Mouse (Mus musculus) kidney, embryonic 16.5 days (tissue): ENCODE data around the gene Golga2. TPM values are rescaled to one million over a fixed set of nuclear protein-coding genes. Genes with fewer than 3 reads are reported as not detected.
A peak's percentile ranks its signal among the peaks of the same experiment; 100 is the strongest.

Experiments used
- ATAC-seq: fragments of 200-750 bp; cut with Nextera tagmentation; 2 replicates; pipeline ENCODE4 v1.8.0; 2017; ENCODE audit warnings: moderate TSS enrichment; ENCODE audit not compliant: low FRiP score, low TSS enrichment
- H3K27ac ChIP-seq: fragments of 300-500 bp; sonication (generic); 2 replicates; pipeline ENCODE4 v1.5.1; 2014; ENCODE audit warnings: low read length
- H3K27me3 ChIP-seq: fragments of 300-500 bp; sonication (generic); 2 replicates; pipeline ENCODE4 v1.6.1; 2014; ENCODE audit warnings: low read length, control low read depth, mixed read lengths; ENCODE audit not compliant: insufficient read depth
- H3K36me3 ChIP-seq: fragments of 300-500 bp; sonication (generic); 2 replicates; pipeline ENCODE4 v1.6.1; 2014; ENCODE audit warnings: low read length, control low read depth, mixed read lengths; ENCODE audit not compliant: insufficient read depth
- H3K4me1 ChIP-seq: fragments of 300-500 bp; sonication (generic); 2 replicates; pipeline ENCODE4 v1.6.1; 2014; ENCODE audit warnings: low read length, control low read depth, mixed read lengths; ENCODE audit not compliant: insufficient read depth
- H3K4me2 ChIP-seq: fragments of 300-500 bp; sonication (generic); replicated peaks from 2 replicates; pipeline ENCODE4 v1.6.1; 2014; ENCODE audit warnings: low read depth, low read length
- H3K4me3 ChIP-seq: fragments of 300-500 bp; sonication (generic); 2 replicates; pipeline ENCODE4 v1.5.1; 2014; ENCODE audit warnings: mild to moderate bottlenecking, low read length
- H3K9ac ChIP-seq: fragments of 300-500 bp; sonication (generic); replicated peaks from 2 replicates; pipeline ENCODE4 v1.6.1; 2014; ENCODE audit warnings: low read length
- H3K9me3 ChIP-seq: fragments of 300-500 bp; sonication (generic); 2 replicates; pipeline ENCODE4 v1.6.1; 2016; ENCODE audit warnings: low read length, control low read depth
- WGBS: fragments of 180-500 bp; shearing (Covaris S2); extraction: QIAGEN DNeasy Blood & Tissue Kit; methylation state at CpG from one replicate; pipeline ENCODE4 v1.1.7; 2014; 5-methylcytosine and 5-hydroxymethylcytosine counted together
- polyA plus RNA-seq: library from polyadenylated mRNA; unstranded; fragments of >200 nt; fragmentation: Nextera tagmentation; extraction: Ambion mirVana; gene quantifications from 2 replicates; pipeline ENCODE4 v1.2.1, GENCODE M21; 2015

Gene Golga2
- polyA plus RNA-seq, 1 experiment from 2014 or later: 28.0 TPM

GRCm38 (mm10) chr2:32253352-32253751, 33.8 kb upstream of the Golga2 start:
- 100% methylated on average over 1 of the region's 1 CpGs for WGBS
- Histone ChIP-seq H3K27me3 (no peaks in the 10 kb centered on the region), H3K27ac (no peak overlapping the region), H3K4me2 (no peak overlapping the region), H3K36me3 (peaks cover 50% of the 10 kb centered on the region), H3K4me1 (no peaks in the 10 kb centered on the region), H3K9ac (no peak overlapping the region), H3K4me3 (no peak overlapping the region), H3K9me3 (no peaks in the 10 kb centered on the region)
- ATAC-seq: no peak

DNA sequence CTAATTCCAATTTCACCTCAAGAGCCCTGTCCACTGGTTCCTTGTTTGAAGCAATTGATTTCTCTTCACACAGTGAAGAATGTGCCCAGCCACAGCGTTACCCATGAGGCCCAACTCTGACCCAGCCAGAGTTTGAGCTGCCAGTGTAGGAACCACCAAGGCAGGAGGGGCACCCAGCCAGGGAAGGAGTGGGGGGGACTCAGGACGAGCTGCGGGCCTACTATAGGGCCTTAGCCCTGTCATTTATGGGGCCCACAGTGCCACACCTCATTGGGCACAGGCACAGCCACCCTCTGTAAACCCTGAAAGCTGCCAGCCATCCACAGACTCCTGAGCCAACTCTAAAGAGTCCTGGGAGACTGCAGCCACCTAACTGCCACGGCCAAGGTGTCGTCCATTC, 32.6 kb upstream of the Golga2 start:
- Histone ChIP-seq H3K27me3 (no peaks in the 10 kb centered on the region), H3K36me3 (peaks cover 50% of the 10 kb centered on the region)
- WGBS: 86% methylated on average over 5 of the region's 5 CpGs

DNA sequence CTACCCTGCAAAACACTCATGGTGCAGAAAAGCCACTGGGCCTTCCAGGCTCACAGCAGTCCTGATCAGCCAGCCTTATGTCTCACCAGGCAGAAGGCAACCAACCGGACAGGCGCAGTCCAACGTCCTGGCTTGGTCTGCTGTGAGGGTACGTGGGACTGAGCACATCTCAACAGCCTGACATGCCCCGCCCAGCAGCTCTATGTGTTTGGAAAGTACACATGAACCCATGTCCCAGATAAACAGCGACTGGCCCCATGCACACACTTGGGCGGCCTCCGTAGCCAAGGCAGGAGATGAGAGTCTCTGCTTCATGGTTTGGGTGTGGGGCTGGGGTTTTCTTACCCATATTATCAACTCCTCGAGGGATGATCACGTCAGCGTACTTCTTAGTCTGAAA, 30.9 kb upstream of the Golga2 start:
- Histone ChIP-seq H3K4me1 (peaks cover 8% of the 10 kb centered on the region), H3K9ac (no peak overlapping the region), H3K4me3 (no peak overlapping the region), H3K27me3 (no peaks in the 10 kb centered on the region), H3K4me2 (no peak overlapping the region), H3K9me3 (no peaks in the 10 kb centered on the region), H3K27ac (no peak overlapping the region), H3K36me3 (peaks cover 41% of the 10 kb centered on the region)
- ATAC-seq: no peak
- WGBS: 93% methylated on average over 11 of the region's 11 CpGs

More for the DNA sequence above, 32.6 kb upstream of the Golga2 start:
- Histone ChIP-seq H3K4me2 (no peak overlapping the region), H3K27ac (no peak overlapping the region), H3K9ac (no peak overlapping the region), H3K4me1 (peaks cover 8% of the 10 kb centered on the region), H3K9me3 (no peaks in the 10 kb centered on the region), H3K4me3 (no peak overlapping the region)
- no peak for ATAC-seq

DNA sequence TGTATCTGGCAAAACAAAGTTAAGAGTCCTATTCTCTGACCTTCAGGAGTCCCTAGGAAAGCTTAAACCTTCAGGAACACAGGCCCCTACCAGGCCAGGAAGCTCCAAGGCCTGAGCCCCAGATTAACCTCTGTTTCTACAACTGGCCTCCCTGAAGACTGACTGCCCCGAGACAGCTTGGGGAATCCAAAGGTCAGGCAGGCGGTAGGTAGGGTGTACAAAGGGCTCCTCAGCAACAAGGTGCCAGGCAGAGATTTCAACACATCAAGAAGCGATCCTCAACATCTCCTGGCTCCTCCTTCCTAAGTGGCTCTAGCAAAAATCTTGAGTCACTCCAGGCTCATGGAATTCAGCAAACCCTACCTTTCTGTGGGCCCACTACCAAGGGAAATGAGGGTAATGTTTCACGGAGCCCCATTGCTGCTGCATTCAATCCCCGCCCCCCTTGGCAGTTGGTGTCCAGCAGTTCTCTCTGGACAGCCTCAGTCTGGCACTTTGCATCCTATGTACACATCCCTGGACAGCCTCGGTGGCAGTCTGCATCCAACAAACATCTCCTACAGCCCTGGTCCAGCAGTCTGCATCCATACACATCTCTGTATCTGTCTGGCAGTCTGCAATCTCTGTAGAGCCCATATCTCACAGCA, 28.2 kb upstream of the Golga2 start:
- Histone ChIP-seq H3K27me3 (no peaks in the 10 kb centered on the region), H3K9ac (peak overlapping the region; percentile 74), H3K27ac (peak overlapping the region; percentile 43; the same call in 1 of the 2 replicates), H3K36me3 (peaks cover 18% of the 10 kb centered on the region), H3K4me1 (peaks cover 8% of the 10 kb centered on the region), H3K4me3 (peak overlapping the region; percentile 81), H3K9me3 (no peaks in the 10 kb centered on the region), H3K4me2 (peak overlapping the region; percentile 73)
- ATAC-seq: no peak
- WGBS: 46% methylated on average over 6 of the region's 6 CpGs

DNA sequence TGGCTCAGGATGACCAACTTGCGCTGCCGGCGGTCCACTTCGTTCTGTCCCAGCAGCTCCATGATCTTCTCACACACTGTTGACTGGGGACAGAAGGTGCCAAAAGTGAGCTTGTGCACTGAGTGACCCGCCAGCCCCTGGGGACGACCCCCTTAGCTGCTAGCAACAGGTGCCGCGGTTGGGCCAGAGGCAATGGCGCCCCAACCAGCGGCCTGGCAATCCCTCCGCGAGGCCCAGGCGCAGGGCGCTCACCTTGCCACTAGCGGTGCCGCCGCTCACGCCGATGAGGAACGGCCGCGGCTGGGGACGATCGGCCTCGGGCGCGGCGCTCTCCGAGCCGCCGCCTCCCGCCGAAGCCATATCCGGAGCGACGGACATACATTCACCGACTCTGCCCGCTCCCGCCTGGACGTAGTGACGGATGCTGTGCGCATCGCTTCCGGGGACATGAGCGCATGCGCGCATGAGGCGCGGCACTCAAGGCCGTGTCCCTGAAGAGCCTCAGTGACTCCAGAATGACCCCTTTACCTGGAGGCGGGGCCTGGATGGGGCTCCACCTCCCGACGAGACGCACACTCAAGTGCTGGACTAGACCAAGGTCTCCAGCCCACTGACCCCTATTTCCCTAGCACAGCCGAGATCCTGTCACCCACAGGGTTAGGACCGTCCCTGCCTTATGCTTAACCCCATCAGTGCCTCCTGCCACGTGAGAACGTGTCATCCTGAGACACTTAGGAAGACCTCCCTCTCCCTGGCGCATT, 27.3 kb upstream of the Golga2 start, which contains the start of gene Uck1:
Uck1 (minus strand) TSS at position 503 of the 761 bp plus-strand sequence.
- Histone ChIP-seq H3K9me3 (no peaks in the 10 kb centered on the region), H3K9ac (peak within 1 kb of the TSS; percentile 74), H3K27me3 (no peaks in the 10 kb centered on the region), H3K4me1 (peaks cover 8% of the 10 kb centered on the region), H3K4me3 (peak within 1 kb of the TSS; percentile 81), H3K27ac (peak within 1 kb of the TSS; percentile 53), H3K36me3 (peaks cover 12% of the 10 kb centered on the region), H3K4me2 (peak within 1 kb of the TSS; percentile 73)
- peak; percentile 93 for ATAC-seq
- 1% methylated on average over 57 of the region's 59 CpGs for WGBS

- Histone ChIP-seq H3K27me3 (no peaks in the 10 kb centered on the region), H3K4me3 (no peak overlapping the region), H3K4me1 (peaks cover 8% of the 10 kb centered on the region), H3K4me2 (no peak overlapping the region), H3K36me3 (peaks cover 12% of the 10 kb centered on the region), H3K9ac (no peak overlapping the region), H3K27ac (no peak overlapping the region), H3K9me3 (no peaks in the 10 kb centered on the region)
- ATAC-seq: no peak
- 38% methylated on average over 4 of the region's 4 CpGs for WGBS
These were observed 26.5 kb upstream of the Golga2 start for GRCm38 (mm10) chr2:32260635-32261034.

- no peaks in the 10 kb centered on the region for H3K4me1 ChIP-seq
- H3K27me3 ChIP-seq: no peaks in the 10 kb centered on the region
- H3K4me3 ChIP-seq: no peak overlapping the region
- ATAC-seq: no peak
- H3K36me3 ChIP-seq: peaks cover 40% of the 10 kb centered on the region
- H3K9ac ChIP-seq: no peak overlapping the region
- no peak overlapping the region for H3K4me2 ChIP-seq
- H3K9me3 ChIP-seq: no peaks in the 10 kb centered on the region
- WGBS: 71% methylated on average over 3 of the region's 3 CpGs
- H3K27ac ChIP-seq: no peak overlapping the region
These were observed 11.4 kb upstream of the Golga2 start for GRCm38 (mm10) chr2:32275823-32276222.

- Histone ChIP-seq H3K4me3 (no peak overlapping the region), H3K27ac (no peak overlapping the region), H3K27me3 (no peaks in the 10 kb centered on the region), H3K4me2 (no peak overlapping the region), H3K4me1 (peaks cover 8% of the 10 kb centered on the region), H3K9me3 (no peaks in the 10 kb centered on the region), H3K36me3 (peaks cover 61% of the 10 kb centered on the region), H3K9ac (no peak overlapping the region)
- ATAC-seq: no peak
- WGBS: 84% methylated on average over 2 of the region's 2 CpGs
These were observed 4.9 kb upstream of the Golga2 start for GRCm38 (mm10) chr2:32282289-32282688.

DNA sequence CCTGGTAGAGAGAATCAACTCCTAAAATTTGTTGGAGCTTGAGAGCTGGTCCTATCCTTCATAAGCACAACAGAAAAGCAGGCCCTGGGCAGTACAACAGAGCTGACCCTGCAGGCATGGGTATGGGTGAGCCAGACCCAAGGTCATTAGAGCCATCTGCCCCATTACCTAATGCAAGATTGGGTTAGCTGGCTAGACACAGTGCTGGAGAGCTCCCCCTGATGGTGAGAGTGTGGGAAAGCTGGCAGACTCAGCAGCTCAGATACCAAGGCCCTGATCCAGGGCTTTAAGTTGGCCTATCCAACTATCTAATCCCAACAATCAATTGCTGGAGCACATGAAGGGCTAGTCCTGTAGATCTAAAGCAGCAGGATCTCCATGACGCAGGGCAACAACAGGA, 4.5 kb upstream of the Golga2 start:
- peaks cover 56% of the 10 kb centered on the region for H3K36me3 ChIP-seq
- no peak overlapping the region for H3K9ac ChIP-seq
- no peaks in the 10 kb centered on the region for H3K27me3 ChIP-seq
- peaks cover 8% of the 10 kb centered on the region for H3K4me1 ChIP-seq
- 83% methylated on average over 1 of the region's 1 CpGs for WGBS
- H3K4me3 ChIP-seq: no peak overlapping the region
- H3K9me3 ChIP-seq: no peaks in the 10 kb centered on the region
- H3K27ac ChIP-seq: no peak overlapping the region
- no peak overlapping the region for H3K4me2 ChIP-seq
- no peak for ATAC-seq

DNA sequence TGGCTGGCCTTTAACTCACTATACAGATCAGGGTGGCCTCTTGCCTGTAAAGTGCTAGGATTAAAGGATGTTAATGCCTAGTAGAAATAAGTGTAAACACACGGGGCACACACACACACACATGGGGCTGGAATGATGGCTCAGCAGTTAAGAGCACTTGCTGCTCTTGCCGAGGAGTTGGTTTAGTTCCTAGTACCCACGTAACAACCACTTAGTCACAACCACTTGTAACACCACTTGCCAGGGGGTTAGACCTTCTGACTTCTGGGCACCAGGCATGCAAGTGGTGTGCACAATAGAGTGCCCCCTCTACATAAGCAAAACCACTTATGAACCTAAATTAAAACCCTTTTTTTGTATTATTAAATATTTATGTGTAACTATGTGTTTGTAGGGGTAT, 3.2 kb upstream of the Golga2 start:
- no peak overlapping the region for H3K4me2 ChIP-seq
- no peaks in the 10 kb centered on the region for H3K9me3 ChIP-seq
- H3K4me1 ChIP-seq: peaks cover 11% of the 10 kb centered on the region
- no peak overlapping the region for H3K4me3 ChIP-seq
- H3K36me3 ChIP-seq: peaks cover 44% of the 10 kb centered on the region
- H3K9ac ChIP-seq: no peak overlapping the region
- no peak for ATAC-seq
- H3K27me3 ChIP-seq: no peaks in the 10 kb centered on the region
- no peak overlapping the region for H3K27ac ChIP-seq
- 96% methylated on average over 3 of the region's 3 CpGs for WGBS
